Mouse (Mus musculus): ENCODE measurements around the gene Esrrg.

GRCm38 (mm10) chr1:187899541-187899940, 290.9 kb downstream of the Esrrg start:
- no peak for TF ChIP-seq CTCF (IDR thresholded peaks at IDR 0.05; ENCODE audit: extremely low read depth, insufficient read depth, insufficient read length, insufficient replicate concordance)
- TF ChIP-seq POLR2A (IDR thresholded peaks at IDR 0.05; ENCODE audit: low read depth, low read length): no peak
